Mouse (Mus musculus): ENCODE data around the gene Spem1. TPM values are rescaled to one million over a fixed set of nuclear protein-coding genes. Genes with fewer than 3 reads are reported as not detected.
"Not testable (repeated sequence)": the region's sequence is repeated elsewhere in the genome, so short reads cannot be mapped to it uniquely, and the experiment has no call there.

Gene Spem1
- not detected in 2 replicates for polyA plus RNA-seq (2015; fragmentation: Nextera tagmentation; extraction: Ambion mirVana)

- no peak for ATAC-seq (ENCODE audit: low read depth)
- Histone ChIP-seq H3K4me3 (ENCODE audit: low read depth, low read length) (no peak within 1 kb of the TSS), H3K9ac (ENCODE audit: low read depth, low read length) (no peak within 1 kb of the TSS), H3K4me2 (ENCODE audit: low read depth, low read length) (no peak within 1 kb of the TSS), H3K27ac (ENCODE audit: low read length) (no peak within 1 kb of the TSS), H3K4me1 (ENCODE audit: control insufficient read depth, low read depth, low read length) (no peaks in the 10 kb centered on the region), H3K27me3 (ENCODE audit: control insufficient read depth, insufficient read depth, low read depth, low read length) (no peaks in the 10 kb centered on the region), H3K9me3 (replicated peaks; ENCODE audit: control insufficient read depth, low read length) (no peaks in the 10 kb centered on the region), H3K36me3 (ENCODE audit: control insufficient read depth, insufficient read depth) (no peaks in the 10 kb centered on the region)
- WGBS (ENCODE audit: insufficient replicate concordance), result 66% methylated on average over 3 of the region's 3 CpGs
Measured at GRCm38 (mm10) chr11:69822080-69822479, at the start of gene Spem1. Spem1 (minus strand) TSS chr11:69822180.

GRCm38 (mm10) chr11:69870289-69871069 is 48.5 kb upstream of the Spem1 start:
- ATAC-seq (ENCODE audit: low read depth), result peak; percentile 40; the same call in 1 of the 2 replicates
- Histone ChIP-seq H3K27ac (ENCODE audit: low read length) (no peak overlapping the region), H3K4me2 (ENCODE audit: low read depth, low read length) (no peak overlapping the region), H3K4me3 (ENCODE audit: low read depth, low read length) (no peak overlapping the region), H3K27me3 (ENCODE audit: control insufficient read depth, insufficient read depth, low read depth, low read length) (no peaks in the 10 kb centered on the region), H3K9ac (ENCODE audit: low read depth, low read length) (no peak overlapping the region), H3K36me3 (ENCODE audit: control insufficient read depth, insufficient read depth) (no peaks in the 10 kb centered on the region), H3K9me3 (replicated peaks; ENCODE audit: control insufficient read depth, low read length) (no peaks in the 10 kb centered on the region), H3K4me1 (ENCODE audit: control insufficient read depth, low read depth, low read length) (peaks cover 17% of the 10 kb centered on the region)
- 68% methylated on average over 2 of the region's 2 CpGs for WGBS (ENCODE audit: insufficient replicate concordance)

GRCm38 (mm10) chr11:69867335-69867734 is 45.4 kb upstream of the Spem1 start:
- ATAC-seq (ENCODE audit: low read depth), result peak; percentile 62

GRCm38 (mm10) chr11:69865561-69865960 is 43.6 kb upstream of the Spem1 start:
- 86% methylated on average over 9 of the region's 9 CpGs for WGBS (ENCODE audit: insufficient replicate concordance)
- Histone ChIP-seq H3K4me3 (ENCODE audit: low read depth, low read length) (no peak overlapping the region), H3K27me3 (ENCODE audit: control insufficient read depth, insufficient read depth, low read depth, low read length) (no peaks in the 10 kb centered on the region), H3K9ac (ENCODE audit: low read depth, low read length) (no peak overlapping the region), H3K4me2 (ENCODE audit: low read depth, low read length) (no peak overlapping the region), H3K9me3 (replicated peaks; ENCODE audit: control insufficient read depth, low read length) (no peaks in the 10 kb centered on the region), H3K36me3 (ENCODE audit: control insufficient read depth, insufficient read depth) (no peaks in the 10 kb centered on the region), H3K4me1 (ENCODE audit: control insufficient read depth, low read depth, low read length) (peaks cover 34% of the 10 kb centered on the region), H3K27ac (ENCODE audit: low read length) (peak overlapping the region; percentile 51; the same call in 1 of the 2 replicates)
- no peak for ATAC-seq (ENCODE audit: low read depth)

More at GRCm38 (mm10) chr11:69867335-69867734, 45.4 kb upstream of the Spem1 start:
- Histone ChIP-seq H3K9ac (ENCODE audit: low read depth, low read length) (peak overlapping the region; percentile 30), H3K36me3 (ENCODE audit: control insufficient read depth, insufficient read depth) (no peaks in the 10 kb centered on the region), H3K4me1 (ENCODE audit: control insufficient read depth, low read depth, low read length) (peaks cover 34% of the 10 kb centered on the region), H3K27ac (ENCODE audit: low read length) (peak overlapping the region; percentile 51; the same call in 1 of the 2 replicates), H3K9me3 (replicated peaks; ENCODE audit: control insufficient read depth, low read length) (no peaks in the 10 kb centered on the region), H3K27me3 (ENCODE audit: control insufficient read depth, insufficient read depth, low read depth, low read length) (no peaks in the 10 kb centered on the region), H3K4me3 (ENCODE audit: low read depth, low read length) (no peak overlapping the region), H3K4me2 (ENCODE audit: low read depth, low read length) (no peak overlapping the region)
- 32% methylated on average over 9 of the region's 9 CpGs for WGBS (ENCODE audit: insufficient replicate concordance)

GRCm38 (mm10) chr11:69864138-69864860 is 42.3 kb upstream of the Spem1 start:
- Histone ChIP-seq H3K4me3 (ENCODE audit: low read depth, low read length) (no peak overlapping the region), H3K36me3 (ENCODE audit: control insufficient read depth, insufficient read depth) (no peaks in the 10 kb centered on the region), H3K27me3 (ENCODE audit: control insufficient read depth, insufficient read depth, low read depth, low read length) (no peaks in the 10 kb centered on the region), H3K27ac (ENCODE audit: low read length) (peak overlapping the region; percentile 68), H3K4me2 (ENCODE audit: low read depth, low read length) (peak overlapping the region; percentile 36), H3K9ac (ENCODE audit: low read depth, low read length) (0 out of 2 replicates have a peak overlapping the region, but pooled peaks have one; percentile 38), H3K4me1 (ENCODE audit: control insufficient read depth, low read depth, low read length) (peaks cover 34% of the 10 kb centered on the region), H3K9me3 (replicated peaks; ENCODE audit: control insufficient read depth, low read length) (no peaks in the 10 kb centered on the region)
- 25% methylated on average over 8 of the region's 8 CpGs for WGBS (ENCODE audit: insufficient replicate concordance)
- ATAC-seq (ENCODE audit: low read depth), result peak; percentile 57

- H3K4me1 ChIP-seq (ENCODE audit: control insufficient read depth, low read depth, low read length), result peaks cover 34% of the 10 kb centered on the region
- not testable (repeated sequence) for H3K36me3 ChIP-seq (ENCODE audit: control insufficient read depth, insufficient read depth); H3K27me3 ChIP-seq (ENCODE audit: control insufficient read depth, insufficient read depth, low read depth, low read length); H3K4me3 ChIP-seq (ENCODE audit: low read depth, low read length); H3K9ac ChIP-seq (ENCODE audit: low read depth, low read length); H3K9me3 ChIP-seq (replicated peaks; ENCODE audit: control insufficient read depth, low read length)
- WGBS (ENCODE audit: insufficient replicate concordance), result 71% methylated on average over 3 of the region's 3 CpGs
- peak overlapping the region; percentile 68; the same call in 1 of the 2 replicates for H3K27ac ChIP-seq (ENCODE audit: low read length)
- ATAC-seq (ENCODE audit: low read depth), result peak; percentile 58
- peak overlapping the region; percentile 36 for H3K4me2 ChIP-seq (ENCODE audit: low read depth, low read length)
Measured at GRCm38 (mm10) chr11:69863729-69864128, 41.7 kb upstream of the Spem1 start.

GRCm38 (mm10) chr11:69858113-69858998 is 36.4 kb upstream of the Spem1 start, which contains the start of gene Tnk1:
Tnk1 (minus strand) TSS chr11:69858730.
- H3K4me2 ChIP-seq (ENCODE audit: low read depth, low read length), result no peak within 1 kb of the TSS; the same call in 1 of the 2 replicates
- no peaks in the 10 kb centered on the region for H3K36me3 ChIP-seq (ENCODE audit: control insufficient read depth, insufficient read depth)
- ATAC-seq (ENCODE audit: low read depth), result no peak
- H3K27ac ChIP-seq (ENCODE audit: low read length), result no peak within 1 kb of the TSS
- H3K9ac ChIP-seq (ENCODE audit: low read depth, low read length), result no peak within 1 kb of the TSS
- H3K4me3 ChIP-seq (ENCODE audit: low read depth, low read length), result no peak within 1 kb of the TSS
- peaks cover 10% of the 10 kb centered on the region for H3K27me3 ChIP-seq (ENCODE audit: control insufficient read depth, insufficient read depth, low read depth, low read length)
- WGBS (ENCODE audit: insufficient replicate concordance), result 40% methylated on average over 30 of the region's 30 CpGs
- no peaks in the 10 kb centered on the region for H3K9me3 ChIP-seq (replicated peaks; ENCODE audit: control insufficient read depth, low read length)
- H3K4me1 ChIP-seq (ENCODE audit: control insufficient read depth, low read depth, low read length), result peaks cover 28% of the 10 kb centered on the region

- peaks cover 55% of the 10 kb centered on the region for H3K4me1 ChIP-seq (ENCODE audit: control insufficient read depth, low read depth, low read length)
Measured at GRCm38 (mm10) chr11:69855347-69855746, 33.4 kb upstream of the Spem1 start.

More at GRCm38 (mm10) chr11:69855347-69855746, 33.4 kb upstream of the Spem1 start:
- WGBS (ENCODE audit: insufficient replicate concordance), result 19% methylated on average over 16 of the region's 16 CpGs
- Histone ChIP-seq H3K9me3 (replicated peaks; ENCODE audit: control insufficient read depth, low read length) (no peaks in the 10 kb centered on the region), H3K36me3 (ENCODE audit: control insufficient read depth, insufficient read depth) (peaks cover 14% of the 10 kb centered on the region), H3K4me2 (ENCODE audit: low read depth, low read length) (peak overlapping the region; percentile 41), H3K27me3 (ENCODE audit: control insufficient read depth, insufficient read depth, low read depth, low read length) (peaks cover 10% of the 10 kb centered on the region), H3K4me3 (ENCODE audit: low read depth, low read length) (no peak overlapping the region), H3K27ac (ENCODE audit: low read length) (peak overlapping the region; percentile 93), H3K9ac (ENCODE audit: low read depth, low read length) (peak overlapping the region; percentile 46)
- 0 out of 2 replicates have a peak, but pooled peaks have one; percentile 14 for ATAC-seq (ENCODE audit: low read depth)

Measured in liver, embryonic 16.5 days (tissue).